Mouse (Mus musculus): ENCODE measurements around the gene Cwc15. TPM values are rescaled to one million over a fixed set of nuclear protein-coding genes. Genes with fewer than 3 reads are reported as not detected.

Cwc15 gene
- polyA plus RNA-seq, 1 experiment: not detected

DNA sequence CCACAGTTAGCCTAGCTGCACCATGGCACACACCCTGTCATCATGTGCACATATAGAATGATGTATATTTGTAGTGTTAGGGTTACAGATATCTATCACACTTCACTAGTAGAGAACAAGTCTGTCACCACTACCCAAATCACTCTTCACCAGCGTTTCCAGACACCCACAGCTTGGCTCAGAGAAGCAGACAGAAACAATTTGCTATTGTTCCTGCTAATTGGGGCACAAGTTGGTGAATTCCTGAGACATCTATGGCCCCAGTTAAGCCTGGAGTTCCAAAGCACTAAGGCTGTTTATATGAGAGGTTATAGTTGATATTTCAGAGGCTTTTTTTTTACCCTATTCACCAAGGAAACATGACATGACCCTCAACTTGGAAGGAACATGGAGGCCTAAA is 16.9 kb downstream of the Cwc15 start:
- H3K4me1 ChIP-seq (ENCODE audit: control insufficient read depth, insufficient read depth, low read length): no peaks in the 10 kb centered on the region
- H3K4me3 ChIP-seq (ENCODE audit: insufficient read depth, low read depth, low read length): no peak overlapping the region
- TF ChIP-seq POLR2A (IDR thresholded peaks at IDR 0.05; ENCODE audit: insufficient read depth, low read depth, low read length) (no peak), CTCF (IDR thresholded peaks at IDR 0.05; ENCODE audit: insufficient read depth, low read depth, low read length) (no peak)
- no peak overlapping the region for H3K27ac ChIP-seq (ENCODE audit: insufficient read depth, low read depth, low read length)
- 26% methylated on average over 1 of the region's 1 CpGs for WGBS

DNA sequence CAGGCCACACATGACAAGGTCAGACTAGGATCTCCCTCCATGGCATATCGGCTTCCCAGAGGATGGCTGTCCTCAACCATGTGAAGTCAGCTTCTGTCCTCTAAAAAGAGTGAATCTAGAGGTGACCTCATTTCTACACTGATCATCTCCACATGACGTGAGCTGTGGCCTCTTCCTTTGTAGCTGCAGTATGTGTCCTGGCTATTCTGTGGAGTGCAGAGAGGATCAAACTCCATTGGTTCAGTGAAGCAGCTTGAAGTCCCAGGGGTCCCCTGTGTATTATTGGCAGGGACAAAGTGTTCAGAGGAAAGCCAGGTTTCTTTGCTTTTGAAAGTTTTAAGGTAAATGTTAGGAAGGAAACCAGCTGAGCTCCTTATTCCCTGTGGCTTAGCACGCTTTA is 17.7 kb downstream of the Cwc15 start:
- Histone ChIP-seq H3K4me3 (ENCODE audit: insufficient read depth, low read depth, low read length) (no peak overlapping the region), H3K27ac (ENCODE audit: insufficient read depth, low read depth, low read length) (no peak overlapping the region), H3K4me1 (ENCODE audit: control insufficient read depth, insufficient read depth, low read length) (no peaks in the 10 kb centered on the region)
- 79% methylated on average over 3 of the region's 3 CpGs for WGBS
- TF ChIP-seq CTCF (IDR thresholded peaks at IDR 0.05; ENCODE audit: insufficient read depth, low read depth, low read length): no peak
- no peak for TF ChIP-seq POLR2A (IDR thresholded peaks at IDR 0.05; ENCODE audit: insufficient read depth, low read depth, low read length)

DNA sequence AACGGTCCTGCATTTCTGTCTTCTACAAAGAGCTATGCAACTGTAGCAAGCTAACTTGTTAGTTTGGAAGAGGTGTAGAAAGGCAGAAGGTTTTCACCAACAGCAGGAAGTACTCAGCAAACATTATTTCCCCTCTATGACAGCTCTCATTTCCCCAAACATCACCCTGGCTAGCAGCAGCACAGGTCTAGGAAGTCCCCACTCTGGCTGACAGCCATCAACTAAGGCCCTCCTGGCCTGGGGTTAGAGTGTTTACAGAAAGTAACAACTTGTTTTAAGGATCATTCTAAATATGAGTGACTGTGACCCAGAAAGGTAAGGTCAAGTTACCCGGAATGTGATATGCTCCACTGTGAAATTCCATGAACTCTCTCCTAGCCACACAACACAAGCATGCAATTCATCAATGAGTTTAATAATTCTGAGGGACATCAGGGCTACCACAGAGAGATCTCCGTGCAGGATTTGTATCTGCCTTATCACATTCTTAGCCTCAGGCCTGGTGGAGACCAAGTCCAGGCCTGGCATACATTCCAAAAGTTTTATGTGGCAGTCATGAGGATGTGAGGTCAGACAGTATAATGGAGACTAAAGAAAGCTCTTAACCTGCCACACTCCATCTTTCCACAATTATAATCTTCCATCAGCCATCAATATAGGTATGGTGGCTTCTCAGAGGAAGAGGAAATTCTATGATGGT is 20.7 kb downstream of the Cwc15 start:
- TF ChIP-seq POLR2A (IDR thresholded peaks at IDR 0.05; ENCODE audit: insufficient read depth, low read depth, low read length): no peak
- TF ChIP-seq CTCF (IDR thresholded peaks at IDR 0.05; ENCODE audit: insufficient read depth, low read depth, low read length): no peak
- Histone ChIP-seq H3K4me3 (ENCODE audit: insufficient read depth, low read depth, low read length) (no peak overlapping the region), H3K4me1 (ENCODE audit: control insufficient read depth, insufficient read depth, low read length) (no peaks in the 10 kb centered on the region), H3K27ac (ENCODE audit: insufficient read depth, low read depth, low read length) (no peak overlapping the region)
- whole genome bisulfite sequencing: 78% methylated on average over 3 of the region's 3 CpGs

DNA sequence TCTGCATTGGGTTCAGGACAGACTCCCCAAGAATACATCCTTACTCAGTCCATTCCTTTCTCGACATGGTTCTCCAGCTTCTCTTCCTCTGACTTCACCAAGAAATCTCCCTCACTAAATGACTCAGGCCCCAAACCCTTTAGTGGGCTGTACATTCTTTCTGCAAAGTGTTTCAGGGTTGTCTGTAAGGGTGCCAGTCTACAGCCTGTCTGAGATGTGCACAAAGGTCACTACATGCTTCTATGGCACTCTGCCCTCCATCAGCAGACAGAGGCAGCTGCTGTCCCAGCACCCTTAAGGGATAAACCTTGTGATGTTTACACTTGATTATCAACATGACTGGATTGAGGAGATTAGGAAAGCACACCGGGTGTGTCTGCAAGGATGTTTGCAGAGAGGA is 21.3 kb downstream of the Cwc15 start:
- WGBS: 70% methylated on average over 2 of the region's 2 CpGs

DNA sequence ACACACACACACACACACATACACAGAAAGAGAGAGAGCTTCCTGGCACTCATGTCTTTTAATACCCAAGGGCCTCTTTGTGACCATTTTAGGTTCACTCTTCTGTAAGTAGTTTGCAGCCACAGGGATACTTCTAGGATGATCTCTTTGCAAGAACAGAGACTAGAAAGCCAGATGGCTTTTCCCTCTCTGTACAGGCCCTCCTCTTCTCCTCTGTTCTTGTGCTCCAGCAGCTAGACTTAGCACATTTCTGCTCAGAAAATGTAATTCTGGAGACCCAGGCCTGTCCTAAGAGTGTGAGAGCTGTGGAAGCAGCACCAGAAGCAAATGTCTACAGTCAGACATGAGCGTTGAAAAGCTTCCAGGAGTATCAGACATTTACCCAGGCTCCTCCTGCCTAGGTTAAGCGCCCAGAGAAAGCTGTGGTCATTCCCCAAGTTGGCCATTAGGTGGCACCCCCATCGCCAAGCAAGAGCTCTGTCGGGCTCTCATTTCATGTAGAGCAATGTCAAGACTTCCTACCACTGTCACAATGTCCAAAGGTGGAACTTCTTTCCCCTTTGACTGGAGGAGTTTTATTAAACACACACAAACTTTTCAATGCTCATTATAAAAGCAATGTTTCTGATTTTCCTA is 23.1 kb downstream of the Cwc15 start:
- 3% methylated on average over 4 of the region's 4 CpGs for WGBS
- Histone ChIP-seq H3K4me1 (ENCODE audit: control insufficient read depth, insufficient read depth, low read length) (no peaks in the 10 kb centered on the region), H3K4me3 (ENCODE audit: insufficient read depth, low read depth, low read length) (no peak overlapping the region), H3K27ac (ENCODE audit: insufficient read depth, low read depth, low read length) (no peak overlapping the region)
- TF ChIP-seq CTCF (IDR thresholded peaks at IDR 0.05; ENCODE audit: insufficient read depth, low read depth, low read length) (peak; percentile 65), POLR2A (IDR thresholded peaks at IDR 0.05; ENCODE audit: insufficient read depth, low read depth, low read length) (no peak)

More for the DNA sequence above, 21.3 kb downstream of the Cwc15 start:
- Histone ChIP-seq H3K4me1 (ENCODE audit: control insufficient read depth, insufficient read depth, low read length) (no peaks in the 10 kb centered on the region), H3K27ac (ENCODE audit: insufficient read depth, low read depth, low read length) (no peak overlapping the region), H3K4me3 (ENCODE audit: insufficient read depth, low read depth, low read length) (no peak overlapping the region)
- TF ChIP-seq POLR2A (IDR thresholded peaks at IDR 0.05; ENCODE audit: insufficient read depth, low read depth, low read length): no peak
- TF ChIP-seq CTCF (IDR thresholded peaks at IDR 0.05; ENCODE audit: insufficient read depth, low read depth, low read length): no peak

DNA sequence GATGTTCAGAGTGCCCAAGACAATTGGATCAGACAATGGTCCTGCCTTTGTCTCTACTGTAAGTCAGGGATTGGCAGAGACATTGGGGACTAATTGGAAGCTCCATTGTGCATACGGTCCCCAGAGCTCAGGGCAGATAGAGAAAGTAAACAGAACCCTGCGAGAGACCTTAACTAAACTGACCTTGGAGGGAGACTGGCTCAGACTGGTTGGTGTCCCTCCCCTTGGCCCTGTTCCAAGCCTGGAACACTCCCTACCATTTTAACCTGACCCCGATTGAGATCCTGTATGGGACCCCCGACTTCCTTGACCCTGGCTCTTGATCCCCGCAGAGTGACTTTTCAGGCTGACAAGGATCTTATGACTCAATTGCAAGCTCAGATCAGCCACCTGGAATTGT is 29.6 kb downstream of the Cwc15 start:
- Histone ChIP-seq H3K4me1 (ENCODE audit: control insufficient read depth, insufficient read depth, low read length) (no peaks in the 10 kb centered on the region), H3K27ac (ENCODE audit: insufficient read depth, low read depth, low read length) (no peak overlapping the region), H3K4me3 (ENCODE audit: insufficient read depth, low read depth, low read length) (no peak overlapping the region)
- no peak for TF ChIP-seq CTCF (IDR thresholded peaks at IDR 0.05; ENCODE audit: insufficient read depth, low read depth, low read length)
- TF ChIP-seq POLR2A (IDR thresholded peaks at IDR 0.05; ENCODE audit: insufficient read depth, low read depth, low read length): no peak
- WGBS: 70% methylated on average over 5 of the region's 5 CpGs

DNA sequence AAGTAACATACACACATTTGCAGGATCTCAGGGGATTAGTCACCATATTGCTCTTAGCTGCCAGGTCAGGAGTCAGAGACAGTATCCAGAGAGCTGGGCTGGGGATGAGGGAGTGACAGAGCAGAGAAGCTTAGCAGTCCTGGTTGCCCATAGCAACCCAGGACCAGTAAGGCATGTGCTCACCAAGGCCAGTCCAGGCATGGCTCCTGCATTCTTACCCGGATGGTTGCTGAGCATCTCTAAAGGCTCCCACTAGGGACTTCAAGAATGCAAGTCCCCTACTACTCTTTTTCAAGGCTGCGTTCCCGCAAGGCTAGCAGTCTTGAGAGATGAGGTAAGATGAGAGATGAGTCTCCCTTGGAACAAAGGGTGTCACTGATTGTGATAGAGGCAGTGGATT is 31.9 kb downstream of the Cwc15 start:
- Histone ChIP-seq H3K4me1 (ENCODE audit: control insufficient read depth, insufficient read depth, low read length) (no peaks in the 10 kb centered on the region), H3K27ac (ENCODE audit: insufficient read depth, low read depth, low read length) (no peak overlapping the region), H3K4me3 (ENCODE audit: insufficient read depth, low read depth, low read length) (no peak overlapping the region)
- WGBS: 53% methylated on average over 3 of the region's 3 CpGs
- TF ChIP-seq POLR2A (IDR thresholded peaks at IDR 0.05; ENCODE audit: insufficient read depth, low read depth, low read length) (no peak), CTCF (IDR thresholded peaks at IDR 0.05; ENCODE audit: insufficient read depth, low read depth, low read length) (no peak)

DNA sequence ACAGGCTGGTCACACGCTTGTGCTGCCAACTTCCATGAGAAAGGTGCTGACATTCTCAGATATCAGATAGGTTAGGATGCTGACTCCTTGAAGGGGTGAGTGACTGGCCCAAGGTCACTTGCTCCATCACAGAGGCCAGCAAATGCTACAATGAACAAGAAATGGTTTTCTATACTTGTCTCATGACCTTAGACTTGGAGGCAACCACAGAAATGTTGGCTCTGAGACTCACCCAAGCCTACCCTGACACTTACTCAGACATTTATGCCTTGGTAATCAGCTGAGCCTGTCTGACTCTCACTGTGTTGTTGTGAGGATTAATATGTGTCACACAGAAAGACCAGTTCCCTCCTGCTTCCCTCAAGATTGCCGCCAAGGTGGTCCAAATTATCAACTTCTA is 33.2 kb downstream of the Cwc15 start:
- WGBS: 95% methylated on average over 2 of the region's 2 CpGs
- TF ChIP-seq CTCF (IDR thresholded peaks at IDR 0.05; ENCODE audit: insufficient read depth, low read depth, low read length) (no peak), POLR2A (IDR thresholded peaks at IDR 0.05; ENCODE audit: insufficient read depth, low read depth, low read length) (no peak)
- H3K27ac ChIP-seq (ENCODE audit: insufficient read depth, low read depth, low read length): no peak overlapping the region
- H3K4me1 ChIP-seq (ENCODE audit: control insufficient read depth, insufficient read depth, low read length): no peaks in the 10 kb centered on the region
- no peak overlapping the region for H3K4me3 ChIP-seq (ENCODE audit: insufficient read depth, low read depth, low read length)

DNA sequence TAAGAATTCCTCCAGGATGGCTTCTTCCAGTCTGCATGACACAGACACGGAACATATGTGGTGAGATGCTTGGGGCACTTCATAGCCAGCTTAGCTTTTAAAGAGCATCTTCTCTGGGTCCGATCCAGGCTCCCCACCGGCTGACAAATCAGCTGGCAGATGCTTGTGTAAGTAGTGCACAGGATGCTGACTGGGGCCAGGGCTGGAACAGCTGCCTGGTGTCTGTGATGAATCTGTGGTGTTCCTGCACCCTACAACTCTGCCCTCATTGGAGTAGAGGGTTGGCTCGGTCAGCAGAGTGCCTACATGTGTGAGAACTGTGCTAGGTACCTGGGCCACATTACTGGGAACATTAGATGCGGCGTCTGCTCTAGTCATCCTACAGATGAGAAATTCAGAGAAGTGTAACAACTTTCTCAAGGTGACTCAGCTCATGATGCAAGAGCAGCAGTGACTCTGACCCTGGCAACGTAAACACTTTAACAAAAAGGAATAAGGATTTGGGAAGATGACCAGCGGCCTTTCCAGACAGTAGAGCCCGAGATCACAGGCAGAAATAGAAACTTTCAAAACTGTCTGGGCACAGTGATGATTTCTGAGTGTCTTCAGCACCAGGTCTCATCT is 34.5 kb downstream of the Cwc15 start:
- WGBS: 83% methylated on average over 9 of the region's 9 CpGs
- Histone ChIP-seq H3K4me1 (ENCODE audit: control insufficient read depth, insufficient read depth, low read length) (no peaks in the 10 kb centered on the region), H3K4me3 (ENCODE audit: insufficient read depth, low read depth, low read length) (no peak overlapping the region), H3K27ac (ENCODE audit: insufficient read depth, low read depth, low read length) (no peak overlapping the region)
- TF ChIP-seq CTCF (IDR thresholded peaks at IDR 0.05; ENCODE audit: insufficient read depth, low read depth, low read length) (no peak), POLR2A (IDR thresholded peaks at IDR 0.05; ENCODE audit: insufficient read depth, low read depth, low read length) (no peak)

Data from olfactory bulb, adult 2 months (tissue).